Mouse (Mus musculus): ENCODE measurements around the gene Cldn34c4. TPM values are rescaled to one million over a fixed set of nuclear protein-coding genes. Genes with fewer than 3 reads are reported as not detected.

Cldn34c4 gene
- total RNA-seq (2012; rRNA removed) (not detected in 2 replicates), total RNA-seq (2014; rRNA removed) (not detected in 2 replicates), polyA plus RNA-seq (2012; ENCODE audit: insufficient read length, low read depth) (not detected in 2 replicates)

DNA sequence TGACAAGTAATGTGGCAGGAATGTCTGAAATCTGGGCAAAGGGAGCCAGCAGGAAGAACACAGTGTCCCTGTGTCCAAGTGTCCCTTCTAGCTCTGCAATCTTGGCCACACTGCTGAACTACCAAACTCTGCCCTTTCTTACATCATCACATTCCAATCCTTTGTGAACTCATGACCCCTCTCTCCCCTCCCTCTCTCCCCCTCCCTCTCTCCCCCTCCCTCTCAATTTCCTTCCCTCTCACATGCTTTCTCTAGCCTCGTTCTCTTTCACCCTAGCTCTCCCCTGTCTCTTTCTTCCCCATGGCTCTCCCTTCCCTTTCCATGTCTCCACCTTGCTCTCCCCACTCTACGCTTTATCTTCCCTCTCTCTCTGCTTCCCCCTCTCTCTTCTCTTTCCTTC lies at the start of gene Cldn34c4:
Gene Cldn34c4, minus strand, starts transcription at position 101 of the 400 bp plus-strand sequence.
- Histone ChIP-seq H3K4me3 (replicated peaks in 1 of 3; ENCODE audit: low read depth in 2 of 3, low read length in 2 of 3, poor library complexity in 1 of 3) (no peak within 1 kb of the TSS), H3K4me2 (ENCODE audit: insufficient read depth, low read depth, poor library complexity, severe bottlenecking) (no peak within 1 kb of the TSS), H3K79me2 (replicated peaks; ENCODE audit: control insufficient read depth, extremely low read depth, insufficient read depth, poor library complexity, severe bottlenecking) (no peaks in the 10 kb centered on the region), H3K27ac (ENCODE audit: insufficient read depth, low read depth) (no peak within 1 kb of the TSS), H3K36me3 (replicated peaks in 1 of 2; ENCODE audit: control insufficient read depth in 1 of 2, insufficient read depth in 1 of 2, low read length in 1 of 2) (no peaks in the 10 kb centered on the region), H3K9me3 (replicated peaks; ENCODE audit: low read length) (no peaks in the 10 kb centered on the region), H3K27me3 (replicated peaks) (no peaks in the 10 kb centered on the region), H3K4me1 (ENCODE audit: control insufficient read depth in 1 of 2, insufficient read depth in 2 of 2) (no peaks in the 10 kb centered on the region), H3K9ac (ENCODE audit: insufficient read depth, low read depth) (no peak within 1 kb of the TSS)
- dilution Hi-C loops (cut with MboI; ENCODE audit: extremely low pct_ligation_motif_present, extremely low pct_unique_long_range_greater_than_20kb, low sequenced_read_pairs): no loop called here
- in situ Hi-C loops (cut with MboI; ENCODE audit: low pct_ligation_motif_present, low pct_unique_long_range_greater_than_20kb, low sequenced_read_pairs): no loop called here
- TF ChIP-seq ZMIZ1 (IDR thresholded peaks at IDR 0.05; ENCODE audit: low read depth, low read length): no peak
- no peak for TF ChIP-seq HCFC1 (IDR thresholded peaks at IDR 0.05; ENCODE audit: low read depth, low read length)
- no peak for TF ChIP-seq EP300 (IDR thresholded peaks at IDR 0.05; ENCODE audit: low read length)
- no peak for DNase-seq (ENCODE audit: extremely low read depth)

DNA sequence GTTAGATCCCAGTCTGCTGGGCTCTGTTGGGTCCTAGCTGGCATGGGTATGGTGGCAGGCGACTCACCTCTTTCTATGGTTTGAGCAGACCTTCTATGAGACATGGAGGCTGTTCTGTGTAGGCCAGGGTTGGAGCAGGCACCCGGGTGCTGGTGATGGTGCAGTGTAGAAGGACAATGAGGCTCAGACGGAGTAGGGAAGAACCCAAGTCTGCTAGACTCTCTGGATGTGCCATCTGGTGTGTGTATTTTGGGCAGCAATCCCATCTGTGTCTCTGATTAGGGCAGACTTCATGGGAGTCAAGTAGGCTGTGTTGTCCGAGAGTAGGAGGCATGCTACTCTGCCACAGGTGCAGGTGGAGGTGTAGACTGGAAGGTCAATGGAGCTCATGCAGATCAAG lies 10.7 kb upstream of the Cldn34c4 start:
- dilution Hi-C loops (cut with MboI; ENCODE audit: extremely low pct_ligation_motif_present, extremely low pct_unique_long_range_greater_than_20kb, low sequenced_read_pairs) (no loop called here), in situ Hi-C loops (cut with MboI; ENCODE audit: low pct_ligation_motif_present, low pct_unique_long_range_greater_than_20kb, low sequenced_read_pairs) (no loop called here)
- H3K9me3 ChIP-seq (replicated peaks; ENCODE audit: low read length): peaks cover 55% of the 10 kb centered on the region
- H3K4me3 ChIP-seq (replicated peaks in 1 of 3; ENCODE audit: low read depth in 2 of 3, low read length in 2 of 3, poor library complexity in 1 of 3): no peak overlapping the region
- no peak overlapping the region for H3K27ac ChIP-seq (ENCODE audit: insufficient read depth, low read depth)
- TF ChIP-seq RAD21 (IDR thresholded peaks at IDR 0.05; ENCODE audit: low read depth, low read length) (no peak), RCOR1 (conservative IDR thresholded peaks at IDR 0.05; ENCODE audit: low read depth, low read length) (no peak), NELFE (IDR thresholded peaks at IDR 0.05; ENCODE audit: low read depth, low read length) (no peak), GABPA (IDR thresholded peaks at IDR 0.05; ENCODE audit: insufficient replicate concordance, low read depth, low read length) (no peak), MAFK (IDR thresholded peaks at IDR 0.05; ENCODE audit: insufficient replicate concordance, low read length) (no peak), IRF4 (IDR thresholded peaks at IDR 0.05; ENCODE audit: low read depth, low read length) (no peak), CHD2 (IDR thresholded peaks at IDR 0.05; ENCODE audit: low read length) (no peak), MEF2A (IDR thresholded peaks at IDR 0.05; ENCODE audit: borderline replicate concordance, low read depth, low read length) (no peak), NRF1 (IDR thresholded peaks at IDR 0.05; ENCODE audit: low read depth, low read length) (no peak)
- no peak overlapping the region for H3K4me2 ChIP-seq (ENCODE audit: insufficient read depth, low read depth, poor library complexity, severe bottlenecking)
- no peaks in the 10 kb centered on the region for H3K4me1 ChIP-seq (ENCODE audit: control insufficient read depth in 1 of 2, insufficient read depth in 2 of 2)
- no peaks in the 10 kb centered on the region for H3K36me3 ChIP-seq (replicated peaks in 1 of 2; ENCODE audit: control insufficient read depth in 1 of 2, insufficient read depth in 1 of 2, low read length in 1 of 2)
- DNase-seq (ENCODE audit: extremely low read depth): no peak
- no peak overlapping the region for H3K9ac ChIP-seq (ENCODE audit: insufficient read depth, low read depth)
- no peaks in the 10 kb centered on the region for H3K27me3 ChIP-seq (replicated peaks)
- no peaks in the 10 kb centered on the region for H3K79me2 ChIP-seq (replicated peaks; ENCODE audit: control insufficient read depth, extremely low read depth, insufficient read depth, poor library complexity, severe bottlenecking)

Data from CH12.LX (cell line).